Mouse (Mus musculus): ENCODE measurements around the gene Snap47.

DNA sequence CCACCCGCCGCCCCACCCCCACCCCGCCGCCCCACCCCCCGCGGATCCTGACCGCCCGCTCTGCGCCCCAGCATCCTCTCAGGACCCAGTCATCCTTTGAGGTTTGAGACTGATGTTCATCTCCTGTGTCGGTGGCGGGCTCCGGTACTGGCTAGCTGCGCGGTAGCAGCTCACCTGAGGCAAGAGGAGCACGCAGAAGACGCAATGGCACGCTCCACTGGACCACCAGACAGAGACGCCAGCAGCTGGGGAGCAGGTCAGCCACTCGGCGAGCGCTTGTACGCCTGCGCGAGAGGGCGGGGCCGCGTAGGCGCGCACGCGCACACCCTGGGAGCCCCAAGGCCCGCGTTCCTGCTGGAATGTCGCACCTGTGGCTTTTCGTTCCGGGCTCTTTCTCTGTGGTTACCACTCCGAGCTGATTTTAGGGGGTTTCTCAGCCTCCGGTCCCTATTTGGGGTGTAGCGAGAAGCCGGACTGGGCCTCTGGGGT is 1.2 kb downstream of the Snap47 start, which contains the start of gene Jmjd4:
- TF ChIP-seq POLR2A (IDR thresholded peaks at IDR 0.05; ENCODE audit: borderline replicate concordance, control insufficient read depth, low read depth, low read length) (peak; percentile 64; the same call in 1 of the 2 replicates), CTCF (IDR thresholded peaks at IDR 0.05; ENCODE audit: control insufficient read depth, insufficient read depth, low read length) (no peak)
